Mouse (Mus musculus) embryonic facial prominence, embryonic 11.5 days (tissue): Measurements from ENCODE around the gene Fcgr1. TPM values are rescaled to one million over a fixed set of nuclear protein-coding genes. Genes with fewer than 3 reads are reported as not detected.
"Not testable (repeated sequence)": the region's sequence is repeated elsewhere in the genome, so short reads cannot be mapped to it uniquely, and the experiment has no call there.

ENCODE experiments used
- ATAC-seq: fragments of 200-750 bp; cut with Nextera tagmentation; replicated peaks from 2 replicates; pipeline ENCODE4 v1.8.0; 2017; ENCODE audit warnings: low read depth; ENCODE audit not compliant: insufficient number of reproducible peaks, low FRiP score, low TSS enrichment
- DNase-seq: peaks from one replicate; pipeline ENCODE4 v3.0.0-alpha.2; 2015; ENCODE audit warnings: low spot score
- H3K27ac ChIP-seq: fragments of 300-500 bp; sonication (generic); replicated peaks from 2 replicates; pipeline ENCODE4 v1.5.1; 2014; ENCODE audit warnings: mild to moderate bottlenecking, low read depth, low read length, control low read depth
- H3K27me3 ChIP-seq: fragments of 300-500 bp; sonication (generic); 2 replicates; pipeline ENCODE4 v1.6.1; 2014; ENCODE audit warnings: mild to moderate bottlenecking, low read length, moderate library complexity, mixed read lengths; ENCODE audit not compliant: control insufficient read depth, insufficient read depth
- H3K36me3 ChIP-seq: fragments of 300-500 bp; sonication (generic); replicated peaks from 2 replicates; pipeline ENCODE4 v1.6.1; 2014; ENCODE audit warnings: low read depth, mild to moderate bottlenecking, low read length, moderate library complexity, mixed read lengths; ENCODE audit not compliant: control insufficient read depth, insufficient read depth
- H3K4me1 ChIP-seq: fragments of 300-500 bp; sonication (generic); 2 replicates; pipeline ENCODE4 v1.6.1; 2014; ENCODE audit warnings: low read length, mixed read lengths; ENCODE audit not compliant: control insufficient read depth, insufficient read depth
- H3K4me2 ChIP-seq: fragments of 300-500 bp; sonication (generic); 2 replicates; pipeline ENCODE4 v1.6.1; 2014; ENCODE audit warnings: low read depth, mild to moderate bottlenecking, control low read depth, low read length, moderate library complexity
- H3K4me3 ChIP-seq: fragments of 300-500 bp; sonication (generic); 2 replicates; pipeline ENCODE4 v1.5.1; 2014; ENCODE audit warnings: low read depth, low read length, control low read depth
- H3K9ac ChIP-seq: fragments of 300-500 bp; sonication (generic); replicated peaks from 2 replicates; pipeline ENCODE4 v1.6.1; 2014; ENCODE audit warnings: mild to moderate bottlenecking, control low read depth, low read length
- H3K9me3 ChIP-seq: fragments of 300-500 bp; sonication (generic); replicated peaks from 2 replicates; pipeline ENCODE4 v1.6.1; 2016; ENCODE audit warnings: mild to moderate bottlenecking, low read length, inconsistent platforms, mixed read lengths; ENCODE audit not compliant: control insufficient read depth
- WGBS: fragments of 180-500 bp; shearing (Covaris S2); extraction: QIAGEN DNeasy Blood & Tissue Kit; methylation state at CpG from one replicate; pipeline ENCODE4 v1.1.7; 2014; 5-methylcytosine and 5-hydroxymethylcytosine counted together
- polyA plus RNA-seq: library from polyadenylated mRNA; unstranded; fragments of >200 nt; fragmentation: Nextera tagmentation; extraction: Ambion mirVana; gene quantifications from 2 replicates; pipeline ENCODE4 v1.2.1, GENCODE M21; 2014

Gene Fcgr1
- polyA plus RNA-seq, 1 experiment from 2014 or later = 2.1 TPM

DNA sequence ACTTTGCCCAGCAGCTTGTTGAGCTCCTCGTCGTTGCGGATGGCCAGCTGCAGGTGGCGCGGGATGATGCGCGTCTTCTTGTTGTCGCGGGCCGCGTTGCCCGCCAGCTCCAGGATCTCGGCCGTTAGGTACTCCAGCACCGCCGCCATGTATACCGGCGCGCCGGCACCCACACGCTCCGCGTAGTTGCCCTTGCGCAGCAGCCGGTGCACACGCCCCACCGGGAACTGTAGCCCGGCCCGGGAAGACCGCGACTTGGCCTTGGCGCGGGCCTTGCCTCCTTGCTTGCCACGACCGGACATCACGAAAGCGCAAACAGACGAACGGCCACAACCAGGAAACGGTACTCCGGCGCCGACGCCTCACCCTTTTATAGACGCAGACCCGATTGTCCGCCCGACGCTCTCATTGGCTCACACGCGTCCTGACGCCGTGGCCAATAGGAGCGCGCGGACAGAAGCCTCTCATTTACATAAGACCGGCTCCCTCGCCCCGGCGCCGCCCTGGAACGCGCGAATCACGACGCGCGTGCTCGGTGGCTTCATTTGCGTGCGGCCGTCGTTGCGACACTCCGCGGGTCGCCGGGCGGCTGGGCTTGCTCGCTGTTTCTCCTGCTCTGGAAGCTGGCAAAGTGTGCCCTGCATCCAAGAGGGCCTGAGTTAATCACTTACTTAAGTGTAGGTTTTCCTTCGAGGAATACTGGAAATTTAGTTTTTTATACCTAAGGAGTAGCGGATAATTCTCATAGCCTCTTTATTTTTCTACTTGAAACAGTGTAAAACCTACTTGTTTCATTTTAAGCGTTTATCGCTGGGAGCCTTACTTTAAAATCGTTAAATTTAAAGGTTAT is 53.6 kb downstream of the Fcgr1 start, which contains the start of gene Hist2h2aa2:
Hist2h2aa2 (minus strand) TSS at position 328 of the 850 bp plus-strand sequence.
- not testable (repeated sequence) for H3K9me3 ChIP-seq

DNA sequence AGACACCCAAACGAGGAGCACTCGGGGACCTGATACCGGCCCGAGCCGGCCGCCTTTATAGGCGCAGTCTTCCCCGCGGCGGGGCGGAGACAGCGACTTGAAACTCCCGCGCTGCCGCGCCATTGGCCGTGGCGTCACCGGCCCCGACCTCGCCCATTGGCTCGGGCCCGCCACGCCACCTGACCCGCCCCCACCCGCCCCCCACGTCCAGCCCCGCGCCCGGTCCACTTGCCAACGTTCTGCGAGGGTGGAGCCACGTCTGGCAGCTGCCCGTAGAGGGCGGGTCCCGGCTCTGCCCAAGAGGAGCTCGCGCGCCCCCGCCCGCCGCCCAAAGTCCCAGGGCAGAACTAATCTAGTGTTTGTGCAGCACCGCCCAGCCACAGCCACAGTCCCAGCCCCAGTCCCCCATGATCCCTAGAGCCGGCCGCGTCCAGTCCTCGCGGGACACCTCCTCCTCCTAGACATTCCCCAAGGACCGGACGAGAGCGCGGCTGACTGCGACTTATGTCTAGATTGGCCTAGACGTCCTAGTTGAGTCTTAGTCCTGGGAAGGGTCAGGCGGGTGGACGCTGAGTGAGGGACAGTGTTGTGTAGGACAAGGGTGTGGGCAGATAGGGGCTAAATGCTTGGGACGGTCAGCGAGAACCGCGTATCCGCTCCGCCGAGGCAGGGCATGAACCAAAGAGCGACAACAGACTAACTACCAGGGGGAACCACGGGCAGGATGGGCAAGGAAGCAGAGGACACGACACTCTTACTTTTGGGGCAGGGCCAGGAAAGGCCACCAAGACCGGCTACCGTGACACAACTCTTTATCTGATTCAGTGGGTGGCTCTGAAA is 54.6 kb downstream of the Fcgr1 start, which contains the start of gene Hist2h3c2:
Hist2h3c2 (minus strand) TSS at position 174 of the 840 bp plus-strand sequence.
- peak; percentile 95 for ATAC-seq
- Histone ChIP-seq H3K4me3 (peak within 1 kb of the TSS; percentile 49), H3K27ac (peak within 1 kb of the TSS; percentile 88), H3K9ac (peak within 1 kb of the TSS; percentile 81), H3K4me2 (peak within 1 kb of the TSS; percentile 56)
- H3K36me3 ChIP-seq, H3K4me1 ChIP-seq, H3K27me3 ChIP-seq, DNase-seq, H3K9me3 ChIP-seq: not testable (repeated sequence)
- under 1% methylated on average over 10 of the region's 68 CpGs for WGBS

More for the DNA sequence above, 53.6 kb downstream of the Fcgr1 start, which contains the start of gene Hist2h2aa2:
- WGBS = 4% methylated on average over 26 of the region's 85 CpGs
- DNase-seq (peak; percentile 68), ATAC-seq (peak; percentile 79)
- Histone ChIP-seq H3K27ac (peak within 1 kb of the TSS; percentile 67), H3K9ac (peak within 1 kb of the TSS; percentile 44; the same call in 1 of the 2 replicates), H3K4me2 (peak within 1 kb of the TSS; percentile 36)
- H3K27me3 ChIP-seq, H3K4me1 ChIP-seq, H3K4me3 ChIP-seq, H3K36me3 ChIP-seq: not testable (repeated sequence)

DNA sequence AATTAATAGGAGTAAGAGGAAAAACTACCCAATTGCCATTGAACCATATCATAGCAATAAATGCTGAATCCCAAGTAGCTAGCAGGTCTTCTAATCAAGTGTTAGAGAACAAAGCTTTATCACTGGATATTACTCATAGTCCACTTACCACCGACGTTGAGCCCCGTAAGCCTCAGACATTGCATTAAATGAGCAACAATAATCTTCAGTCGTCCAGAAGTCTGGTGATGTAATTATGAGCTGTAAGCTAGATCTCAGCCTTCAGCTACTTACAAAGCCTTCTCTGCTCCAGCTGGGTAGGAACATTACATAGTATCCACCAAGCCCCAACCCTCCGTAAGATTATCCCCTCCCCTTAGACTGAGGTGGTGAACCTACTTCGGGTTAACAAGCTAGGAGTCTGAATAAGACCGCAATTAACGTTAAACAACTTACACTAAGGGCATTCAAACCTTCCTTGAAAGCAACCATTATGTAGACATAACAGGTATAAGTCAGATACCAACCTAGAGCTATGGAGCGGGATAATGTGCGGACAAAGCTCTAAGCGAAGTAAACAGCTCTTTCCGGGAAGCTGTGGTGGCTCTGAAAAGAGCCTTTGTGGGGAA is 55.8 kb downstream of the Fcgr1 start:
- WGBS = 1% methylated on average over 12 of the region's 12 CpGs
- Histone ChIP-seq H3K27ac (peak overlapping the region; percentile 88), H3K4me3 (peak overlapping the region; percentile 49), H3K4me1 (no peaks in the 10 kb centered on the region), H3K9me3 (no peaks in the 10 kb centered on the region), H3K4me2 (peak overlapping the region; percentile 56), H3K9ac (peak overlapping the region; percentile 81), H3K36me3 (no peaks in the 10 kb centered on the region), H3K27me3 (no peaks in the 10 kb centered on the region)
- ATAC-seq (no peak), DNase-seq (peak; percentile 70)

DNA sequence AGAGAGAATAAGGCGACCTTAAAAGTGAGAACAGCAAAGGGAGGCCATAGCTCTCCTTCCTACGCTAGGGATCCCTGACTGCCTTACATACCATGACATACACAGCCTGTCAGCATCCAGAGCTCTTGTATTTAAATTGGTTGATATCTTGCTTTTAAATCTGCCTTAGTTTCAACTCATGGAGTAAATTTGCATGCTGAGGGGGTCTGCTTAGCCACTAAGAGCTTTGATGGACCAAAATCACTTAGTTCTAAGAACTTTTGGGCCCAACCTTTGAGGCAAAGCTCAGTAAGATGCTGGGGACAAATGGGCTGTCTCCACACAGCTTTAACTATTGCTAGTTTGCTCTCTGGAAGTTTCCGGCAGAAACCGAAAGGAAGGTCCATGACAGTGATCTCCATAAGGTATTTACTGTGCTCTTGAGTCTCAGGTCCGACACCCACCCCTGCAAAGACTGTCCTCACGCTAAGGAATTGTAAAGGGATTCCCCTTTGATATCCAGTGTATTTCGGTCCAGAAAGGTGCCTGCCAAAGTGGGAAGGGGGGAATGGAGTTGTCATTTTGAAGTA is 56.4 kb downstream of the Fcgr1 start:
- H3K27ac ChIP-seq = peak overlapping the region; percentile 88
- H3K4me3 ChIP-seq = peak overlapping the region; percentile 49
- no peaks in the 10 kb centered on the region for H3K27me3 ChIP-seq
- peak; percentile 57 for DNase-seq
- no peak for ATAC-seq
- peak overlapping the region; percentile 56 for H3K4me2 ChIP-seq
- 28% methylated on average over 7 of the region's 7 CpGs for WGBS
- no peaks in the 10 kb centered on the region for H3K36me3 ChIP-seq
- no peaks in the 10 kb centered on the region for H3K9me3 ChIP-seq
- peak overlapping the region; percentile 81 for H3K9ac ChIP-seq
- H3K4me1 ChIP-seq = no peaks in the 10 kb centered on the region

DNA sequence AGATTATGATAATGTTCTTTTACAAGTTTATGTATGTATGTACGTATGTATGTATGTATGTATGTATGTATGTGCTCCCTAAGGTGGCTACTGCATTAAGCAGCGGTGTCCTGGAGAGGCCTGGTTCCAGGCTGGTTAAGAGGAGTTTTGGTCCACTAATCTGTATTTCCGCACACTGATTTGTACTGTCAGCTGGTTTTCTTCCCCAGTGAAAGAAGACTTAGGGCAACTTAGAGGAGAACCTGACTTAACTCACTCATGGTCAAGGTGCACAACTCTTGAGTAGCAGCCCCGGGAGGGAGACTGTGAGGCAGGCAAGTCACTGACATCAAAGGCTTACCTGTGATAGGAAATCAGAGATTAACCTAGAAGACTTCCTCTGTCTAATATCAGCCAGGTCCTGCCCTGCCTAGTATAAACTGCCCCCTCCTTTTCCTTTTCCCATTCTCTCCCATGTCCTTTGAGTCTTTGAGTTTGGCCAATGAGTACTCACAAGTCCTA is 56.9 kb downstream of the Fcgr1 start:
- Histone ChIP-seq H3K4me3 (peak overlapping the region; percentile 49), H3K4me1 (no peaks in the 10 kb centered on the region), H3K9ac (no peak overlapping the region; the same call in 1 of the 2 replicates), H3K36me3 (no peaks in the 10 kb centered on the region), H3K27ac (no peak overlapping the region), H3K9me3 (no peaks in the 10 kb centered on the region), H3K27me3 (no peaks in the 10 kb centered on the region), H3K4me2 (peak overlapping the region; percentile 56)
- DNase-seq (no peak), ATAC-seq (no peak)
- 83% methylated on average over 4 of the region's 4 CpGs for WGBS

DNA sequence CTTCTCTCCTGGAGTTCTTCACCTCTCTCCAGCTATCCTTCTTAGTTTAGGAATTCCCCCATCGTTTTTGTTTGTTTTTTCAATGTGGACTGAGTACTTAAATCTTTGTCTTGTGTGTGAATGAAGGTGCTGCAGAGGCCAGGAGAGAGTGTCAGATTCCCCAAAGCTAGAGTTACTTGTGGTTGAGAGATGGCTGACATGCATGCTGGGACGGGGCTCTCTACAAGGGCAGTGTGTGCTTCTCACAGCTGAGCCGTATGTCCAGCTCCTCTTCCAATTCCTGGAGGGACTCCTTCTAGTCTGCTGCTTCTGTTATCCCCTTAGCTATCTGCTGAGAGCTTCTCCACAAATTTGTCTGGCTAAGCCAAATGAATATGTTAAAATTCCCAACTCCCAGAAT is 57.9 kb downstream of the Fcgr1 start:
- no peak overlapping the region for H3K9ac ChIP-seq
- no peak overlapping the region for H3K27ac ChIP-seq
- H3K4me3 ChIP-seq = no peak overlapping the region
- ATAC-seq = no peak
- H3K36me3 ChIP-seq = no peaks in the 10 kb centered on the region
- H3K9me3 ChIP-seq = no peaks in the 10 kb centered on the region
- no peaks in the 10 kb centered on the region for H3K4me1 ChIP-seq
- no peak for DNase-seq
- no peak overlapping the region for H3K4me2 ChIP-seq
- WGBS = 59% methylated on average over 3 of the region's 3 CpGs
- H3K27me3 ChIP-seq = no peaks in the 10 kb centered on the region

DNA sequence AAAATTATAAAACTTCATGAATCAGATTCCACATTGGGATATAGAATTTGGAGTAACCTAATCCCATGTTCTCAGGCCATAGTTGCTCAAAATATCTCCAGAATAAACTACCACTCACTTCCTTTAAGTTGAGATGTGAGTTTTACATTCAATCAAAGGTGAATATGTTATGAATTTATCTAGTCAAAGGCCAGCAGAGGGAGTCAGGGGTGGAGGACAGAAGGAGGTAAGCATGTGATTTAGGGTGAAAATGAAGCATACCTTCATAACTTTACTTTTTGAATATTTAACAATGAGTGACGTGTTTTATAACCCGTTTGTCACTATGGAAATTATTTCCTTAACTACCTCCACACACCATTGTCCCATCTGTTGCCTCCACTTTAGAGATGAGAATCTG is 58.9 kb downstream of the Fcgr1 start:
- no peak for ATAC-seq
- Histone ChIP-seq H3K9me3 (no peaks in the 10 kb centered on the region), H3K4me2 (no peak overlapping the region), H3K36me3 (no peaks in the 10 kb centered on the region), H3K27ac (no peak overlapping the region), H3K27me3 (no peaks in the 10 kb centered on the region), H3K4me1 (no peaks in the 10 kb centered on the region), H3K9ac (no peak overlapping the region), H3K4me3 (no peak overlapping the region)
- WGBS = 94% methylated on average over 2 of the region's 2 CpGs
- no peak for DNase-seq
